Mouse (Mus musculus) neural tube, embryonic 10.5 days (tissue): ENCODE measurements around the gene Ccdc85a.
A peak's percentile ranks its signal among the peaks of the same experiment; 100 is the strongest.
"Not testable (repeated sequence)": the region's sequence is repeated elsewhere in the genome, so short reads cannot be mapped to it uniquely, and the experiment has no call there.

Experiments
- DNase-seq: peaks from one replicate; pipeline ENCODE4 v3.0.0-alpha.2; 2017; ENCODE audit warnings: low spot score; ENCODE audit errors: extremely low spot score

Ccdc85a gene

GRCm38 (mm10) chr11:28422451-28423231 lies 161.5 kb downstream of the Ccdc85a start:
- no peak for DNase-seq

GRCm38 (mm10) chr11:28415841-28416240 lies 168.3 kb downstream of the Ccdc85a start:
- no peak for DNase-seq

GRCm38 (mm10) chr11:28409880-28410279 lies 174.2 kb downstream of the Ccdc85a start:
- not testable (repeated sequence) for DNase-seq

DNA sequence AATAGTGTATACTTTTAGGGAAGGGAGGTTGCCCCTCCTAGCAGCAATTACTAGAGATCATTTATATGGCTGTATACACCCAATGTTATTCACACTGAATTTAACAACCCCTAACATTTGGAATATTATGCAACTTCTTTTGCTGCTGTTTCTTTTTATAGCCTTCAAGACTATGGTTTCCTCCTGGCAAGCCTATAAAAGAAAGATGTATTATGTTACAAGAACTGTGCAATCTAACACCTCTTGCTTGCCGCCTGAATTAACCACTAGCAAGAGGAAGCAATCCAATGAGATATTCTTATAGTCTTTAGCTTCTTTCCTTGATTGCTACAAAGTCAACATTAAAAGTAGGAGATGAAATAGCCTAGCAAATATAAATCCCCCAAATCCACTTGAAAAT lies 187.0 kb downstream of the Ccdc85a start:
- DNase-seq: no peak

DNA sequence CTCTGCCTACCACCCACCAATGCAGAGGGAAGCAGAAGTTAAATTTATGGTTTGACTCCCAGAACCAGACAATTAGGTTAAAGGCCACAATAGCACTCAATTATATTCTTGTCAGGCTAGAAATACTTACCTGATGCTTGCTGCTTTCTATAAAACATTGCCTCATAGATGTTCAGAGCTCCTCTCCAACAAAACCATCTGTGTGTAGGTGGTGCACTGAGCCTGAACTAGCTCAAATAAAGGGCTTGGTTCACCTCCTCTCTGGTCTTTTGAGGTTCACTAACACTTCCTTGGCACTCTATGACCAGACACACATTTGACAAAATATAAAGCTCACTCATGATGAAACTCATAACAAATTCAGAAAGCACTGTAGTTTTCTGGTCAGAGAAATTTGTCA lies 208.2 kb downstream of the Ccdc85a start:
- no peak for DNase-seq

DNA sequence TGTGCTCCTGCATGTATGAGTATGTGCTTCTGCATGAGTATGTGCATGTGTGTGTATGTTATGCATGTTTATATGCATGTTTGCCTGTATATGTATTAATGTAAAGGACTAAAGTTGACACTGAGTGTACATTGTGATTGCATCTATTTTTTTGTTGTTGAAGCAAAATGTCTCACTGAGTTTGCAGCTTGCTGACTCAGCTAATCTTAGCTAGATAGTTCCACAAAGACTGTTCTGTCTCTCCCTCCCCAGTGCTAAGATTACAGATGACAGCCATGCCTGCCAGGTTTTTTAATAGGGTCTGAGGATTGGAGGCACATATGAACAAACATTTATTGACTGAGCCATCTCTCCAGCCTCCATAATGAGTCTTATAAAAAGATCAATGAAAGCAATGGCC lies 209.5 kb downstream of the Ccdc85a start:
- DNase-seq: no peak

GRCm38 (mm10) chr11:28371381-28371780 lies 212.7 kb downstream of the Ccdc85a start:
- DNase-seq: not testable (repeated sequence)

DNA sequence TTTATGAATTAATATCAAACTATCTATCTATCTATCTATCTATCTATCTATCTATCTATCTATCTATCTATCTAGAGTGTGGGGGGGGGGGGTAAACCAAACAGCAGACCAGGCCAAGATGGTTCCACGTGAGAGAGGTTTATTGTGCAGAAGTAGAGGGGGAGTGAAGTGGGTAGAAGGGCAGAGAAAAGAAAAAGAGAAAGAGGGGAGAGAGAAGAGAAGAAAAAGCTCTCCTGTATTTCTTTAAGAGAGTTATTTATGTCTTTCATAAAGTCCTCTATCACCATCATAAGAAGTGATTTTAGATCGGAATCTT lies 218.2 kb downstream of the Ccdc85a start:
- DNase-seq: no peak

DNA sequence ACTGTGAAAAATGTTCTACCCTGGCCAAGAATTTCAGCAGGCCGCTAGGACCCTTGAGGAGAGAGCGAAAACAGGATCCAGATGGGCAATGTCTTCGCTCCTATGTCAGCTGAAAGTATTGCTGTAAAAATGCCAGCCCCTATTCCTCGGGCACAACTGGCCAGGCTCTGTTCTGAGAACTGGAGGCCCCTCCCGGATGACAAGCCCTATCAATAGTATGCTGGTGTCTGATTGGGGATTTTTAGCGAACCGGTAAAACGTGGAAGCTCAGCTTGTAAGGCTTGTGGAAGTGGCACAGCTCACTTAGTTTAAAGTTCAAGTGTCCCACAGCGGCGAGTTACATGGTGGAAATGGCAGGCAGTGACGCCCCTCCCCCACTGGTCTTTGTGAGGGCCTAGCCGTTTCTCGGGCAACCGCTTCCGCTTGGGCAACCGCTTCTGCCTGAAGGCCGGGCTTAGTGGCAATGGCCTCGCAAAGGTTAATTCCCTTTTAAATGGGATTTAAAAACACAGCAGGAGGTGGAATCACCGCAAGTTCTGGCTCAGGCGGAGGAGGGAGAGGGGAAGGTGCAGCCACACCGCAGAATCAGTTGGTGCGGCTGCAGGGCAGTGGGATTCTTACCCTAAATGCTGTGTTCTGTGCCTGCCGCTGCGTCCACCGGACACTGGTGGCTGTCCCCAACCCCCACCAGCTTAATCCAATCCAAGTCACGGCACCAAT lies 218.8 kb downstream of the Ccdc85a start:
- DNase-seq: peak; percentile 87

GRCm38 (mm10) chr11:28343465-28343864 lies 240.7 kb downstream of the Ccdc85a start:
- no peak for DNase-seq

- no peak for DNase-seq
These were observed 242.2 kb downstream of the Ccdc85a start for GRCm38 (mm10) chr11:28341887-28342286.

- DNase-seq: not testable (repeated sequence)
These were observed 244.6 kb downstream of the Ccdc85a start, which contains the start of gene Gm6685 for GRCm38 (mm10) chr11:28339224-28340150. Gene Gm6685, minus strand, starts transcription at chr11:28339867.
